Mouse (Mus musculus) thymus, adult 2 months (tissue): ENCODE measurements at regions not wholly inside any gene's neighbourhood (a gene's known extent, or its start where the extent isn't known, plus 50 kb on each side); places are given as distances from the start of the nearest gene placed in this dataset.

Source experiments
- DNase-seq: peaks from one replicate; pipeline ENCODE4 v3.0.0; 2021
- H3K27ac ChIP-seq: fragments of 200-500 bp; 2 replicates; pipeline ENCODE4 v1.5.1; 2012; ENCODE audit warnings: low read length, control low read depth; ENCODE audit not compliant: control insufficient read depth, insufficient read depth
- H3K27me3 ChIP-seq: fragments of 200-500 bp; 2 replicates; pipeline ENCODE4 v1.6.1; 2012; ENCODE audit warnings: mild to moderate bottlenecking, low read length, moderate library complexity, mixed read lengths; ENCODE audit not compliant: control insufficient read depth, insufficient read depth
- H3K36me3 ChIP-seq: fragments of 200-500 bp; 2 replicates; pipeline ENCODE4 v1.6.1; 2012; ENCODE audit warnings: mild to moderate bottlenecking, low read length, moderate library complexity; ENCODE audit not compliant: control insufficient read depth, insufficient read depth
- H3K4me1 ChIP-seq: fragments of 200-500 bp; replicated peaks from 2 replicates; pipeline ENCODE4 v1.6.1; 2012; ENCODE audit warnings: low read length; ENCODE audit not compliant: control insufficient read depth, insufficient read depth
- H3K4me3 ChIP-seq: fragments of 200-500 bp; 2 replicates; pipeline ENCODE4 v1.5.1; 2012; ENCODE audit warnings: mild to moderate bottlenecking, low read length, control low read depth, moderate library complexity; ENCODE audit not compliant: control insufficient read depth, insufficient read depth
- CTCF ChIP-seq: fragments of 200-500 bp; IDR thresholded peaks from 2 replicates; pipeline ENCODE4 v1.5.1; 2012; ENCODE audit warnings: mild to moderate bottlenecking, control low read depth, low read length, moderate library complexity, borderline replicate concordance; ENCODE audit not compliant: control insufficient read depth, poor library complexity, insufficient read depth; ENCODE audit errors: extremely low read depth
- POLR2A ChIP-seq: fragments of 200-500 bp; IDR thresholded peaks from 2 replicates; pipeline ENCODE4 v1.6.1; 2012; ENCODE audit warnings: mild to moderate bottlenecking, low read length, control low read depth, moderate library complexity; ENCODE audit not compliant: control insufficient read depth, poor library complexity, insufficient read depth; ENCODE audit errors: extremely low read depth
- WGBS: fragments of 180-500 bp; shearing (Covaris S2); methylation state at CpG from one replicate; pipeline ENCODE4 v1.1.7; 2018; 5-methylcytosine and 5-hydroxymethylcytosine counted together

DNA sequence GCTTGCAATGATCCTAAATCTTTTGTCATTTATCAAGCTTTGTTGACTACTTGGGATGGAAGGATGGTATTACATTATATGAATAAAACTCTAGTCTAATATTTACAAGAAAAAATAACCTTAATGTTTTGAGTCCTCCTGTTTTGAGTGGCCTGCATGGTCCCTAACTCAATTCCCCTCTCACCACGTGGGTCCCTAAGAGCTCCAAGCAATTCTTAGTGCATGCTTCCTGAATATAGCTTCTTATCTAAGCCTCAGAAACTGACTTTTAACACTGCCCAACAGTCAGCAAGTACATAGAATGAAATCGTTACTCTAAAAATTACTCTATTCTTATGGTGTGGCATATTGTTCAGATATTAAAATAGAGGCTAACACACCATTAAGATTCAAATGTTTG, 52.1 kb upstream of the St8sia4 start:
- H3K36me3 ChIP-seq = no peaks in the 10 kb centered on the region
- TF ChIP-seq CTCF (no peak), POLR2A (no peak)
- no peak for DNase-seq
- H3K27me3 ChIP-seq = no peaks in the 10 kb centered on the region
- no peak overlapping the region for H3K4me3 ChIP-seq
- 76% methylated on average over 2 of the region's 2 CpGs for WGBS
- H3K27ac ChIP-seq = no peak overlapping the region
- H3K4me1 ChIP-seq = no peaks in the 10 kb centered on the region

DNA sequence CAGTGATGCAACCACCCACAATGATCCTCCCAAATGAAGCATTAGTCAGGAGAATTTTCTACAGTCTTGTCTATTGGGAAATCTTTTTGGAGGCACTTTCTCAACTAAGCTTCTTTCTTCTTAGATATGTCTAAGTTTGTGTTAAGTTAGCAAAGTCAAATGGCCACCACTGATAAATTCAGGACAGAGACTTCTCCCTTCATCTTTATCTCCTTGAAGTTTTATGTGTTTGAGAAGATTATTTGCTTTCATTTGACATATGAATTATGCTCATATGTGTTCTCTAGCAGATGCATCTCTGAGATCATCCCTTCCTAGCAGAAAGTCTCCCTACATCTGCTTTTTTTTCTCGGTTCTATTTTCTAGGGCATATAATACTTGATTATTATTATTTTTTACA, 51.4 kb upstream of the St8sia4 start:
- DNase-seq = no peak
- H3K27ac ChIP-seq = no peak overlapping the region
- TF ChIP-seq CTCF (no peak), POLR2A (no peak)
- H3K4me1 ChIP-seq = no peaks in the 10 kb centered on the region
- H3K27me3 ChIP-seq = no peaks in the 10 kb centered on the region
- 95% methylated on average over 1 of the region's 1 CpGs for WGBS
- H3K4me3 ChIP-seq = no peak overlapping the region
- H3K36me3 ChIP-seq = no peaks in the 10 kb centered on the region
